22 mouse cellular contexts compared by ENCODE assay signal in the genomic region with DNA sequence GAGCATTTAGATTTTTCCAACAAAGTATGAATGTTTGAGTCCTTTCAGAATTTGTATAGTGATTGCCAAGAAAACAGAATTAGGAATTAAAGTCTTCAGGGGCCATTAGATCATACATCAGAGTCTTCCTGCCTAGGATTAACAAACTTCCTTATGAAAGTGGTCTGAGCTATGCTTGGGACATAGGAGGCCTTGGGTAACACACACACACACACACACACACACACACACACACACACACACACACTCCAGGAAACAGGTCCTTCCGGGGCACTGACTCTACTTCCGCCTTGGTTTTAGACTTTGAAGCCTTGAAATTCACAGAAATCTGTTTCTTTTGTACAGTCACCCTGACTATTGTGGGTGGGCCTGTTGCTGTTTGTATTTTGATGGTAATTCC.
"Had no signal": no experiment of that assay in that cellular context is flagged by ENCODE, and none has a peak within 500 bp of the region (broad histone marks: within the 10 kb centered on the region; RNA-seq: fewer than 3 reads in every experiment).

No protein-coding gene starts in this region.

- H3K27me3 ChIP-seq: kidney, embryonic 15.5 days; limb, embryonic 12.5 days; limb, embryonic 15.5 days; liver, embryonic 12.5 days; liver, embryonic 15.5 days; midbrain, embryonic 13.5 days; neural tube, embryonic 13.5 days had no signal

- H3K4me3 ChIP-seq: kidney, embryonic 15.5 days; left cerebral cortex, adult 2 months; limb, embryonic 12.5 days; limb, embryonic 15.5 days; liver, embryonic 12.5 days; liver, embryonic 15.5 days; midbrain, embryonic 13.5 days; myocyte; neural tube, embryonic 13.5 days had no signal

- H3K9me3 ChIP-seq: kidney, embryonic 15.5 days; limb, embryonic 12.5 days; limb, embryonic 15.5 days; liver, embryonic 12.5 days; liver, embryonic 15.5 days; midbrain, embryonic 13.5 days; neural tube, embryonic 13.5 days had no signal

- DNase-seq: kidney, adult 8-10 months; kidney, postnatal 10 days; kidney, postnatal 36 days; layer of hippocampus, postnatal 36 days; left cerebral cortex, postnatal 4 days; lung, embryonic 14.5 days; retina, postnatal 1 day; right cerebral cortex, postnatal 25 days; spleen, adult 18-20 months; thymus, adult 18-20 months; thymus, postnatal 36 days had no signal

- H3K27ac ChIP-seq: kidney, embryonic 15.5 days; left cerebral cortex, adult 2 months; limb, embryonic 12.5 days; limb, embryonic 15.5 days; liver, embryonic 12.5 days; liver, embryonic 15.5 days; midbrain, embryonic 13.5 days; neural tube, embryonic 13.5 days had no signal

- H3K4me1 ChIP-seq: kidney, embryonic 15.5 days; limb, embryonic 12.5 days; limb, embryonic 15.5 days; liver, embryonic 12.5 days; liver, embryonic 15.5 days; midbrain, embryonic 13.5 days; neural tube, embryonic 13.5 days had no signal

- ATAC-seq: liver, embryonic 12.5 days; lung, postnatal 0 days; midbrain, embryonic 13.5 days; midbrain, embryonic 16.5 days had no signal

- H3K36me3 ChIP-seq: kidney, embryonic 15.5 days; limb, embryonic 12.5 days; limb, embryonic 15.5 days; liver, embryonic 12.5 days; liver, embryonic 15.5 days; midbrain, embryonic 13.5 days; neural tube, embryonic 13.5 days had no signal

- H3K9ac ChIP-seq: kidney, embryonic 15.5 days; limb, embryonic 12.5 days; limb, embryonic 15.5 days; liver, embryonic 12.5 days; liver, embryonic 15.5 days; lung, embryonic 14.5 days; midbrain, embryonic 13.5 days; neural tube, embryonic 13.5 days had no signal

- H3K4me2 ChIP-seq: kidney, embryonic 15.5 days; limb, embryonic 12.5 days; limb, embryonic 15.5 days; liver, embryonic 12.5 days; liver, embryonic 15.5 days; lung, embryonic 14.5 days; midbrain, embryonic 13.5 days; neural tube, embryonic 13.5 days had no signal
